Mouse (Mus musculus) testis, adult 2 months (tissue): ENCODE data around the gene Zkscan14.

ENCODE experiments used
- CTCF ChIP-seq: fragments of 200-500 bp; IDR thresholded peaks from 2 replicates; pipeline ENCODE4 v1.5.1; 2012; ENCODE audit warnings: low read depth, mild to moderate bottlenecking, inconsistent platforms, low read length, moderate library complexity; ENCODE audit not compliant: control insufficient read depth, insufficient read depth, insufficient replicate concordance
- POLR2A ChIP-seq: fragments of 200-500 bp; IDR thresholded peaks from 2 replicates; pipeline ENCODE4 v1.6.1; 2012; ENCODE audit warnings: low read depth, mild to moderate bottlenecking, inconsistent platforms, low read length, moderate library complexity; ENCODE audit not compliant: control insufficient read depth

- no peak for TF ChIP-seq CTCF
- TF ChIP-seq POLR2A: no peak
These were observed 16.4 kb downstream of the Zkscan14 start for GRCm38 (mm10) chr5:145185244-145185643.
